Mouse (Mus musculus) embryonic facial prominence, embryonic 13.5 days (tissue): ENCODE data around the gene Fnd3c2. TPM values are rescaled to one million over a fixed set of nuclear protein-coding genes. Genes with fewer than 3 reads are reported as not detected.
"Not testable (repeated sequence)": the region's sequence is repeated elsewhere in the genome, so short reads cannot be mapped to it uniquely, and the experiment has no call there.

Experiments
- ATAC-seq: fragments of 200-750 bp; cut with Nextera tagmentation; 2 replicates; pipeline ENCODE4 v1.8.0; 2017; ENCODE audit warnings: low read depth; ENCODE audit not compliant: insufficient number of reproducible peaks, insufficient read depth, low FRiP score, low TSS enrichment
- H3K27ac ChIP-seq: fragments of 300-500 bp; sonication (generic); 2 replicates; pipeline ENCODE4 v1.5.1; 2015; ENCODE audit warnings: moderate library complexity, mild to moderate bottlenecking, inconsistent platforms
- H3K27me3 ChIP-seq: fragments of 300-500 bp; sonication (generic); 2 replicates; pipeline ENCODE4 v1.6.1; 2015; ENCODE audit warnings: mild to moderate bottlenecking, inconsistent platforms
- H3K36me3 ChIP-seq: fragments of 300-500 bp; sonication (generic); 2 replicates; pipeline ENCODE4 v1.6.1; 2015; ENCODE audit warnings: mild to moderate bottlenecking, inconsistent platforms
- H3K4me1 ChIP-seq: fragments of 300-500 bp; sonication (generic); 2 replicates; pipeline ENCODE4 v1.6.1; 2015; ENCODE audit warnings: inconsistent platforms
- H3K4me2 ChIP-seq: fragments of 300-500 bp; sonication (generic); 2 replicates; pipeline ENCODE4 v1.6.1; 2015; ENCODE audit warnings: moderate library complexity, mild to moderate bottlenecking, inconsistent platforms
- H3K4me3 ChIP-seq: fragments of 300-500 bp; sonication (generic); 2 replicates; pipeline ENCODE4 v1.5.1; 2015; ENCODE audit warnings: mild to moderate bottlenecking, inconsistent platforms
- H3K9ac ChIP-seq: fragments of 300-500 bp; sonication (generic); 2 replicates; pipeline ENCODE4 v1.6.1; 2015; ENCODE audit warnings: mild to moderate bottlenecking, inconsistent platforms
- H3K9me3 ChIP-seq: fragments of 300-500 bp; sonication (generic); 2 replicates; pipeline ENCODE4 v1.6.1; 2016; ENCODE audit warnings: inconsistent platforms
- WGBS: fragments of 180-500 bp; shearing (Covaris S2); methylation state at CpG from one replicate; pipeline ENCODE4 v1.1.7; 2015; ENCODE audit warnings: mixed read lengths; 5-methylcytosine and 5-hydroxymethylcytosine counted together
- polyA plus RNA-seq: library from polyadenylated mRNA; unstranded; fragments of >200 nt; fragmentation: Nextera tagmentation; extraction: Ambion mirVana; gene quantifications from 2 replicates; pipeline ENCODE4 v1.2.1, GENCODE M21; 2015

Gene Fnd3c2
- polyA plus RNA-seq: not detected in 2 replicates

GRCm38 (mm10) chrX:106255276-106255675 is at the start of gene Fnd3c2:
Fnd3c2 (minus strand) TSS chrX:106255376.
- no peak for ATAC-seq
- 87% methylated on average over 4 of the region's 4 CpGs for WGBS

GRCm38 (mm10) chrX:106284441-106284840 is 29.3 kb upstream of the Fnd3c2 start:
- Histone ChIP-seq H3K9ac (no peak overlapping the region), H3K27ac (no peak overlapping the region), H3K27me3 (no peaks in the 10 kb centered on the region), H3K36me3 (no peaks in the 10 kb centered on the region), H3K9me3 (no peaks in the 10 kb centered on the region), H3K4me1 (no peaks in the 10 kb centered on the region), H3K4me2 (no peak overlapping the region), H3K4me3 (no peak overlapping the region)
- ATAC-seq: no peak
- 82% methylated on average over 2 of the region's 2 CpGs for WGBS

More at GRCm38 (mm10) chrX:106255276-106255675, at the start of gene Fnd3c2:
- H3K4me2 ChIP-seq: no peak within 1 kb of the TSS
- H3K9ac ChIP-seq: no peak within 1 kb of the TSS
- no peaks in the 10 kb centered on the region for H3K4me1 ChIP-seq
- no peaks in the 10 kb centered on the region for H3K36me3 ChIP-seq
- H3K9me3 ChIP-seq: no peaks in the 10 kb centered on the region
- no peak within 1 kb of the TSS for H3K27ac ChIP-seq
- no peak within 1 kb of the TSS for H3K4me3 ChIP-seq
- H3K27me3 ChIP-seq: 0 out of 2 replicates have a peak, but pooled peaks cover 4% of the 10 kb centered on the region

- no peak for ATAC-seq
- 88% methylated on average over 25 of the region's 25 CpGs for WGBS
- H3K4me3 ChIP-seq: peak within 1 kb of the TSS; percentile 56
- peak within 1 kb of the TSS; percentile 82 for H3K9ac ChIP-seq
- peak within 1 kb of the TSS; percentile 58 for H3K4me2 ChIP-seq
- H3K27ac ChIP-seq: 0 out of 2 replicates have a peak within 1 kb of the TSS, but pooled peaks have one; percentile 73
- H3K36me3 ChIP-seq: no peaks in the 10 kb centered on the region
- no peaks in the 10 kb centered on the region for H3K9me3 ChIP-seq
- no peaks in the 10 kb centered on the region for H3K27me3 ChIP-seq
- H3K4me1 ChIP-seq: no peaks in the 10 kb centered on the region
Observed at GRCm38 (mm10) chrX:106221058-106221457, 34.1 kb downstream of the Fnd3c2 start, which contains the start of gene Taf9b. Taf9b (minus strand) TSS chrX:106221158.

GRCm38 (mm10) chrX:106219171-106220032 is 35.8 kb downstream of the Fnd3c2 start:
- 25% methylated on average over 55 of the region's 60 CpGs for WGBS
- Histone ChIP-seq H3K9ac (peak overlapping the region; percentile 82), H3K4me3 (peak overlapping the region; percentile 56), H3K27me3 (no peaks in the 10 kb centered on the region), H3K9me3 (no peaks in the 10 kb centered on the region), H3K27ac (peak overlapping the region; percentile 73), H3K4me1 (no peaks in the 10 kb centered on the region), H3K36me3 (no peaks in the 10 kb centered on the region), H3K4me2 (peak overlapping the region; percentile 58)
- peak; percentile 88 for ATAC-seq

- Histone ChIP-seq H3K9ac (no peak overlapping the region), H3K9me3 (no peaks in the 10 kb centered on the region), H3K27me3 (no peaks in the 10 kb centered on the region), H3K4me3 (no peak overlapping the region), H3K4me1 (no peaks in the 10 kb centered on the region), H3K4me2 (no peak overlapping the region), H3K36me3 (no peaks in the 10 kb centered on the region), H3K27ac (no peak overlapping the region)
- no peak for ATAC-seq
- 85% methylated on average over 2 of the region's 2 CpGs for WGBS
Observed at GRCm38 (mm10) chrX:106209100-106209499, 46.1 kb downstream of the Fnd3c2 start.

- H3K36me3 ChIP-seq: peaks cover 59% of the 10 kb centered on the region
- H3K27me3 ChIP-seq: no peaks in the 10 kb centered on the region
- H3K4me3 ChIP-seq: no peak overlapping the region
- no peak for ATAC-seq
- H3K4me1 ChIP-seq: no peaks in the 10 kb centered on the region
- no peak overlapping the region for H3K4me2 ChIP-seq
- WGBS: 85% methylated on average over 5 of the region's 5 CpGs
- H3K27ac ChIP-seq: no peak overlapping the region
- H3K9me3 ChIP-seq: no peaks in the 10 kb centered on the region
- no peak overlapping the region for H3K9ac ChIP-seq
Observed at GRCm38 (mm10) chrX:106198904-106199303, 56.3 kb downstream of the Fnd3c2 start.

GRCm38 (mm10) chrX:106197308-106197707 is 57.9 kb downstream of the Fnd3c2 start:
- Histone ChIP-seq H3K9me3 (no peaks in the 10 kb centered on the region), H3K4me1 (no peaks in the 10 kb centered on the region), H3K4me2 (no peak overlapping the region), H3K27me3 (no peaks in the 10 kb centered on the region), H3K27ac (no peak overlapping the region), H3K36me3 (peaks cover 56% of the 10 kb centered on the region), H3K4me3 (no peak overlapping the region), H3K9ac (no peak overlapping the region)
- ATAC-seq: no peak
- 62% methylated on average over 5 of the region's 5 CpGs for whole genome bisulfite sequencing

GRCm38 (mm10) chrX:106194361-106194760 is 60.8 kb downstream of the Fnd3c2 start:
- not testable (repeated sequence) for H3K4me2 ChIP-seq, H3K9ac ChIP-seq, H3K9me3 ChIP-seq, H3K4me1 ChIP-seq, H3K27me3 ChIP-seq, H3K4me3 ChIP-seq, H3K27ac ChIP-seq, ATAC-seq
- 86% methylated on average over 6 of the region's 6 CpGs for WGBS
- peaks cover 34% of the 10 kb centered on the region for H3K36me3 ChIP-seq

- H3K27ac ChIP-seq: no peak overlapping the region
- WGBS: 37% methylated on average over 4 of the region's 4 CpGs
- no peaks in the 10 kb centered on the region for H3K9me3 ChIP-seq
- H3K27me3 ChIP-seq: peaks cover 8% of the 10 kb centered on the region
- peaks cover 12% of the 10 kb centered on the region; the same call in 1 of the 2 replicates for H3K36me3 ChIP-seq
- H3K4me2 ChIP-seq: peak overlapping the region; percentile 64
- peak overlapping the region; percentile 57; the same call in 1 of the 2 replicates for H3K4me3 ChIP-seq
- peaks cover 18% of the 10 kb centered on the region for H3K4me1 ChIP-seq
- no peak for ATAC-seq
- H3K9ac ChIP-seq: no peak overlapping the region
Observed at GRCm38 (mm10) chrX:106190091-106190490, 65.1 kb downstream of the Fnd3c2 start.

- H3K4me2 ChIP-seq: peak overlapping the region; percentile 64
- H3K4me1 ChIP-seq: peaks cover 18% of the 10 kb centered on the region
- H3K9me3 ChIP-seq: no peaks in the 10 kb centered on the region
- H3K36me3 ChIP-seq: peaks cover 7% of the 10 kb centered on the region; the same call in 1 of the 2 replicates
- peaks cover 8% of the 10 kb centered on the region for H3K27me3 ChIP-seq
- no peak overlapping the region for H3K27ac ChIP-seq
- peak overlapping the region; percentile 57 for H3K4me3 ChIP-seq
- ATAC-seq: no peak
- WGBS: 50% methylated on average over 5 of the region's 5 CpGs
- H3K9ac ChIP-seq: 0 out of 2 replicates have a peak overlapping the region, but pooled peaks have one; percentile 72
Observed at GRCm38 (mm10) chrX:106189356-106189755, 65.8 kb downstream of the Fnd3c2 start.

GRCm38 (mm10) chrX:106187737-106188136 is 67.4 kb downstream of the Fnd3c2 start:
- peak overlapping the region; percentile 57 for H3K4me3 ChIP-seq
- WGBS: 26% methylated on average over 12 of the region's 12 CpGs
- peaks cover 8% of the 10 kb centered on the region for H3K27me3 ChIP-seq
- peaks cover 18% of the 10 kb centered on the region for H3K4me1 ChIP-seq
- H3K9me3 ChIP-seq: no peaks in the 10 kb centered on the region
- H3K36me3 ChIP-seq: no peaks in the 10 kb centered on the region
- peak overlapping the region; percentile 64 for H3K4me2 ChIP-seq
- peak overlapping the region; percentile 66 for H3K27ac ChIP-seq
- peak overlapping the region; percentile 72 for H3K9ac ChIP-seq
- no peak for ATAC-seq
